Mouse (Mus musculus) layer of hippocampus, postnatal 14 days (tissue): Measurements from ENCODE around the gene Dlgap1. TPM values are rescaled to one million over a fixed set of nuclear protein-coding genes. Genes with fewer than 3 reads are reported as not detected.

ENCODE experiments used
- DNase-seq, 2 experiments: peaks; one replicate each; pipeline ENCODE4 v3.0.0; 2021 to 2022; ENCODE audit warnings: low spot score in 2 of 2, mixed read lengths in 1 of 2
- microRNA-seq, 2 experiments: library from miRNA; unstranded; fragments of <30 nt; microRNA quantifications; one replicate each; pipeline ENCODE4 v1.2.0; 2021
- total RNA-seq, 2 experiments: library from RNA; stranded (reverse); gene quantifications; 2 replicates each; pipeline ENCODE4 v1.2.3; 2021

Gene Dlgap1
- total RNA-seq, 2 experiments from 2014 or later = 370 to 411 TPM

GRCm38 (mm10) chr17:70853436-70853905 is 884.6 kb downstream of the Dlgap1 start, which contains the start of gene Tgif1:
TSS of gene Tgif1 (minus strand) at chr17:70853546.
- no peak for DNase-seq

GRCm38 (mm10) chr17:70854021-70854420 is 885.1 kb downstream of the Dlgap1 start:
- DNase-seq = no peak

GRCm38 (mm10) chr17:70856871-70857415 is 888.1 kb downstream of the Dlgap1 start:
- DNase-seq = no peak

- DNase-seq = no peak
Measured at GRCm38 (mm10) chr17:70858814-70859213, 889.9 kb downstream of the Dlgap1 start.

- DNase-seq = no peak
Measured at GRCm38 (mm10) chr17:70864117-70864516, 895.2 kb downstream of the Dlgap1 start.

- no peak for DNase-seq
Measured at GRCm38 (mm10) chr17:70864645-70865044, 895.8 kb downstream of the Dlgap1 start.

GRCm38 (mm10) chr17:70865060-70865604 is 896.3 kb downstream of the Dlgap1 start:
- no peak for DNase-seq

GRCm38 (mm10) chr17:70866029-70866428 is 897.2 kb downstream of the Dlgap1 start:
- no peak for DNase-seq

- no peak for DNase-seq
Measured at GRCm38 (mm10) chr17:70866538-70867114, 897.8 kb downstream of the Dlgap1 start.

GRCm38 (mm10) chr17:70868577-70869229 is 899.8 kb downstream of the Dlgap1 start:
- DNase-seq = no peak

GRCm38 (mm10) chr17:70870581-70870980 is 901.7 kb downstream of the Dlgap1 start:
- DNase-seq = no peak

Small RNA genes lying within 50 kb of the gene (microRNA-seq; reads per million reads assigned to microRNA genes)
- 0 reads per million in 2 experiments for gene Mir1195
